Mouse (Mus musculus) liver, embryonic 14 days (tissue): ENCODE measurements around the gene Svs1. TPM values are rescaled to one million over a fixed set of nuclear protein-coding genes. Genes with fewer than 3 reads are reported as not detected.

Experiments used
- polyA plus RNA-seq: library from polyadenylated mRNA; depleted of rRNA; stranded (reverse); fragments of >200 nt; gene quantifications from 2 replicates; pipeline ENCODE4 v1.2.3, GENCODE M21; 2012; rRNA removed

Gene Svs1
- polyA plus RNA-seq: not detected in 2 replicates

DNA sequence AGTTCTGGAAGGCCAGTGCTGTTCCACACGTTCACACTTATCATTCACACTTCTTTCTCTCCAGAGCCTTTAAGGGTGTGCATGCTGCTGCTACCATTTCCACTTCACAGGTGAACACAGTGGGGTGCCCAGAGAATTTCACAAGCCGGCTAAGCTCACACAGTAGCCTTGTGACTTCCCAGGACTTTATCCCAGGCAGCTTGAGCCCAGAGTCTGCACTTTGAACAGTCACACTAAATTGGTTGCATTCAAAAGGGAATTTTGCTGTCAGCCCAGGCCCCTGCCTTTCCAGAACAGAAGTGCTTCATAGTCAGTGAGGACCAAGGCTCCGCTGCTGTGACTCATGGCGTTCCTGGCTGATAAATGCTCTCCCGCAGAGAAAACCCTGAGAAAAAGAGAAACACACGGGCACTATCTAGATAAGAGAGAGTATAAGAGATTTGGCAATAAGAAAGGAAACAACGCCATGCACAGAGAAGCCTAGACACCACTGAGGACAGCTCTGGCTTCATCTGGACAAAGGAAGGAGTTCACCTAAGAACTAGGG, at the start of gene Svs1:
Gene Svs1, plus strand, starts transcription at position 418 of the 547 bp plus-strand sequence.

DNA sequence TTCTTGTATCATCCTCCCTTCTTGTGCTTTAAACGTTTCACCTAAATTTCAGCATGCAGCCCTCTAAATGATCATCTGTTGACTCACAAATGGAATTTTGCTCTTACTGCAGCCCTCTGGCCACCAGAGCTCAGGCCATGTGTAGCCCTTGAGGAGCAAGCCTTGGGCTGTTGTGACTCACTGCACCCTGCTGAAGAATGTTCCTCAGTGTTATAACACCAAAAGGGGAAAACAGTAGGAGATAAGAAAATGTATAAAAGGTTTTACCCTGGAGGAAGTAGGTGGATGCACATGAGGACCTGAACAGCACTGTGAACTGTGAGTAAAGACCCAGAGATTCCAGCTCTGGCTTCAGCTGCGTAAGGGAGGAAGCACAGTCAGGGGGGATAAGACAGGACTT, 12.0 kb upstream of the Svs1 start, which contains the start of gene Doxl2:
Gene Doxl2, plus strand, starts transcription at position 301 of the 400 bp plus-strand sequence.

DNA sequence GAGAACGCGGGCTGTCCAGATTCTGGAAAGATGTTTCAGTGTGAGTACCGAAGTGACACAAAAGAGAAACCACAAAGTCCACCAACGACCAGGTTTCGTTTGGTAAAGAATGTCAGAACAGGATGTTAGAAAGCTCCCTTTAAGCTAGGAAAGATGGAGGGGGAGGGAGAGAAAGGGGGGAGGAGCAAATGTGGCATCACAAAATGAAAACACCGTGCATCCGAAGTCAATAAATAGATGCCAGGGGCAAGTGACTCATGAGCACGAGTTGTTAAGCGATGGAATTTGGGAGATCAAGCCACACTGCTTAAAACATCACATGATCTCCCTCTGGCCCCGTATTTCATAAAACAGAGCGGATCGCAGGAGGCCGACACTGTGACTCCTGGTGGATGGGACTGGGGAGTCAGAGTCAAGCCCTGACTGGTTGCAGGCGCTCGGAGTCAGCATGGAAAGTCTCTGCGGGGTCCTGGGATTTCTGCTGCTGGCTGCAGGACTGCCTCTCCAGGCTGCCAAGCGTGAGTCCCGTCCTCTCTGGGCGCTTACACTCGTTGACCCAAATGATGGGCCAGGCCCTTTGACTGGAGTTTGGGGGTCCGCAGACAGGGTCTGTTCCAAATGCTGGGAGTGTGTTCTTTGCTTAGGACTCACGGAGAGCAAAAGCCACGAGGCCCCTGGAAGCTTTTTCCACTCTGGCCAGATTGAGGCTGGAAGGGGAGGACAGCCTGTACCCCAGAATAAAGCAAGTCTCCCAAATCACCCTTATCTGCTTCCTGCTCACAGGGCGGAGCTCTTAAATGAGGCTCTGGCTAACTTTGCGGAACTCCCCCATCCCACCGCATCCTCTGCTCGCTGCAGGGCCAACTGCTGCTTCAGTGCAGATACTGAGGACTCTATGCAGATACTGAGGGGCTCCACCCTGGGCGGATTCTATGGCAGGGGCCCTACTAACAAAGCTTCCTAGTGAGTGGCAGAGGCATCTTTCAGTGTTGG, 49.9 kb downstream of the Svs1 start, which contains the start of gene Gpnmb:
Gene Gpnmb, plus strand, starts transcription at position 272 of the 993 bp plus-strand sequence.

Other genes with a start within 250 kb of the Svs1 start
- gene Gimap1, start 247.8 kb upstream of the Svs1 start, polyA plus RNA-seq: 1.4 and 1.7 TPM in 2 replicates
- gene Gimap5, start 240.7 kb upstream of the Svs1 start, polyA plus RNA-seq: 1.7 TPM in 2 replicates
- 0.05 TPM in 2 replicates for gene Gimap3, start 216.0 kb upstream of the Svs1 start, polyA plus RNA-seq
- 26.8 and 36.0 TPM in 2 replicates for gene Tmem176a, start 145.9 kb upstream of the Svs1 start, polyA plus RNA-seq
- gene Tmem176b, start 145.4 kb upstream of the Svs1 start, polyA plus RNA-seq: 97.3 and 116 TPM in 2 replicates
- gene Aoc1, start 114.0 kb upstream of the Svs1 start, polyA plus RNA-seq: 0.03 TPM in 1 of 2 replicates, not detected in the other
- not detected in 2 replicates for gene 1600015I10Rik, start 57.0 kb upstream of the Svs1 start, polyA plus RNA-seq
- not detected in 2 replicates for gene Doxl2, start 11.9 kb upstream of the Svs1 start, polyA plus RNA-seq
- 0.46 and 0.51 TPM in 2 replicates for gene Gpnmb, start 49.7 kb downstream of the Svs1 start, polyA plus RNA-seq
- 9.2 and 10.6 TPM in 2 replicates for gene Malsu1, start 86.9 kb downstream of the Svs1 start, polyA plus RNA-seq
- 8.6 and 9.1 TPM in 2 replicates for gene Igf2bp3, start 228.1 kb downstream of the Svs1 start, polyA plus RNA-seq